Mouse (Mus musculus) intestine, embryonic 16.5 days (tissue): ENCODE measurements around the gene Ifrd1. TPM values are rescaled to one million over a fixed set of nuclear protein-coding genes. Genes with fewer than 3 reads are reported as not detected.

ENCODE experiments used
- ATAC-seq: fragments of 200-750 bp; cut with Nextera tagmentation; 2 replicates; pipeline ENCODE4 v1.8.0; 2017; ENCODE audit warnings: moderate TSS enrichment, moderate library complexity
- H3K27ac ChIP-seq: fragments of 300-500 bp; sonication (generic); 2 replicates; pipeline ENCODE4 v1.5.1; 2014; ENCODE audit warnings: mild to moderate bottlenecking, low read length
- H3K27me3 ChIP-seq: fragments of 300-500 bp; sonication (generic); replicated peaks from 2 replicates; pipeline ENCODE4 v1.6.1; 2014; ENCODE audit warnings: low read length, control low read depth, mixed read lengths; ENCODE audit not compliant: control insufficient read depth, insufficient read depth
- H3K36me3 ChIP-seq: fragments of 300-500 bp; sonication (generic); 2 replicates; pipeline ENCODE4 v1.6.1; 2014; ENCODE audit warnings: low read length, control low read depth; ENCODE audit not compliant: control insufficient read depth, insufficient read depth
- H3K4me1 ChIP-seq: fragments of 300-500 bp; sonication (generic); 2 replicates; pipeline ENCODE4 v1.6.1; 2014; ENCODE audit warnings: low read length, control low read depth, mixed read lengths; ENCODE audit not compliant: control insufficient read depth, insufficient read depth
- H3K4me2 ChIP-seq: fragments of 300-500 bp; sonication (generic); 2 replicates; pipeline ENCODE4 v1.6.1; 2014; ENCODE audit warnings: low read depth, low read length, control low read depth
- H3K4me3 ChIP-seq: fragments of 300-500 bp; sonication (generic); 2 replicates; pipeline ENCODE4 v1.5.1; 2014; ENCODE audit warnings: mild to moderate bottlenecking, low read length
- H3K9ac ChIP-seq: fragments of 300-500 bp; sonication (generic); 2 replicates; pipeline ENCODE4 v1.6.1; 2014; ENCODE audit warnings: low read depth, low read length
- H3K9me3 ChIP-seq: fragments of 300-500 bp; sonication (generic); 2 replicates; pipeline ENCODE4 v1.6.1; 2016; ENCODE audit warnings: low read length, control low read depth; ENCODE audit not compliant: control insufficient read depth
- WGBS: fragments of 180-500 bp; shearing (Covaris S2); extraction: QIAGEN DNeasy Blood & Tissue Kit; methylation state at CpG from one replicate; pipeline ENCODE4 v1.1.7; 2014; 5-methylcytosine and 5-hydroxymethylcytosine counted together
- microRNA counts: library from miRNA; unstranded; fragments of <30 nt; microRNA quantifications from one replicate; lab custom pipeline; 2016
- microRNA-seq: library from miRNA; unstranded; fragments of <30 nt; microRNA quantifications from one replicate; pipeline ENCODE4, GENCODE M21; 2016
- polyA plus RNA-seq: library from polyadenylated mRNA; unstranded; fragments of >200 nt; fragmentation: Nextera tagmentation; extraction: Ambion mirVana; gene quantifications from 2 replicates; pipeline ENCODE4 v1.2.1, GENCODE M21; 2015

Ifrd1 gene
- polyA plus RNA-seq, 1 experiment from 2014 or later, result 86.9 TPM

DNA sequence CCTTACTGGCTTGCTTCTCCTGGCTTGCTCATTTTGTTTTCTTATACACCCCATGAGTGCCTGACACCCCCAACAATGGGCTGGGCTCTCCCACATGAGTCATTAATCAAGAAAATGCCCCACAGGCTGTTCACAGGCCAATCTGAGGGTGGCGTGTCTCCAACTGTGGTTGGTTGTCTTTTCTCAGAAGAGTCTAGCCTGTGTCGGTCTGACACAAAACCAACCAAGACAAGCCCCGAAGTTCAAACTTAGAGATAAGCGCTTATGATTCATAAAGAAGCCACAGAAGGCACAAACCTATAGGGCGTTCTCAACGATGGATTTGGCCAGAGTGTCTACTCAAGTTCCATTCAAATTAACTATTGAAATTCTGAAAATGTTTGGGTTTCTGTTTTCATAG is 94.1 kb downstream of the Ifrd1 start:
- Histone ChIP-seq H3K9ac (no peak overlapping the region), H3K36me3 (no peaks in the 10 kb centered on the region), H3K27me3 (no peaks in the 10 kb centered on the region), H3K4me2 (no peak overlapping the region), H3K4me1 (no peaks in the 10 kb centered on the region; the same call in 1 of the 2 replicates), H3K9me3 (no peaks in the 10 kb centered on the region), H3K27ac (no peak overlapping the region), H3K4me3 (no peak overlapping the region)
- ATAC-seq, result no peak
- 83% methylated on average over 6 of the region's 6 CpGs for WGBS

DNA sequence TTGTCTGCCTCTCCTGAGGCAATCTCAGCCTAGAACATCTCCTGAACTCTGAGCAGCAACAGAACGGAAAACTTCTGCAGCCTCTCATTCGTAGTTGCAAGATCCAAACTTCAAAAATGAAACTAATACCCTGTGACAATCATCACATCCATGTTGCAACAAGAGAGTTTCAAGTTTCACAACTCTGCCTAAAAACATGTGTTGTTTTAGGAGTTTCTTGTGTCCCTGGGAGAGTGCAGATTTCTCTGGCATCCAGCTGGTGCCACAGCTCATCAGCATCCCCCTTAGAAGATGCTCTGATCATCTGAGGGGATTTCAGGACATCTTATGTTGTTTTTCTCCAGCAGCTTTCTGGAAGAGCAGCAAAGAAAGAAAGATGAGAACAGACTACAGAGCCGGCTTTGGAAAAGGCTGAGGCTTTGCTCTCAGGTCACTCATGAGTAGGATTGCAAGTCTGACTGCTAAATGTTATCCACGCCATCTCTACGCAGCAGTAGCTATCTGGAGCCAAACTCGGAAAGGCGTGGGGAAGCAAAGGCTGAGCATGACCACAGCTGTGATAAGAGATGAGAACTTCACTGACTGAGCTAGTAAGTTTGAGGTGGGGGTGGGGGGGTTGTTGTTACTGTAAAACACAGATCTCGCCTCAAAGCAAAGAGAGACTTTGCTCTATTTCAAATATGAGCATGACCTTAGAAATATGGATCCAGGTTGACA is 95.8 kb downstream of the Ifrd1 start:
- no peak overlapping the region for H3K4me2 ChIP-seq
- H3K27ac ChIP-seq, result no peak overlapping the region
- no peaks in the 10 kb centered on the region for H3K36me3 ChIP-seq
- H3K4me1 ChIP-seq, result no peaks in the 10 kb centered on the region
- H3K27me3 ChIP-seq, result no peaks in the 10 kb centered on the region
- H3K9me3 ChIP-seq, result no peaks in the 10 kb centered on the region
- H3K9ac ChIP-seq, result no peak overlapping the region
- H3K4me3 ChIP-seq, result no peak overlapping the region
- WGBS, result 72% methylated on average over 8 of the region's 8 CpGs
- ATAC-seq, result no peak

MicroRNAs encoded within 50 kb of the gene (microRNA counts, 519-probe panel; counts per million panel counts)
- microRNA mmu-miR-1938 (lab: Ali Mortazavi, UCI), result 35.7 counts per million

Small RNA genes within 50 kb of the gene (microRNA-seq; reads per million reads assigned to microRNA genes)
- not detected for gene Mir1938

Other genes starting within 250 kb of the Ifrd1 start
- 75.1 and 75.4 TPM in 2 replicates for gene Arl4a, start 210.5 kb downstream of the Ifrd1 start, polyA plus RNA-seq
- 67.5 and 79.3 TPM in 2 replicates for gene Scin, start 114.3 kb downstream of the Ifrd1 start, polyA plus RNA-seq
- gene Lsmem1, start 49.0 kb downstream of the Ifrd1 start, polyA plus RNA-seq, result not detected in 2 replicates
- 27.7 and 29.3 TPM in 2 replicates for gene Zfp277, start 197.4 kb upstream of the Ifrd1 start, polyA plus RNA-seq
- gene Dock4, start 197.4 kb upstream of the Ifrd1 start, polyA plus RNA-seq, result 3.4 and 4.2 TPM in 2 replicates